Mouse (Mus musculus) cerebral cortex, adult 2 months (tissue): ENCODE measurements around the gene Fkbp5.

Experiments
- WGBS: fragments of 180-500 bp; shearing (Covaris S2); methylation state at CpG from one replicate; pipeline ENCODE4 v1.1.7; 2018; 5-methylcytosine and 5-hydroxymethylcytosine counted together

Fkbp5 gene

DNA sequence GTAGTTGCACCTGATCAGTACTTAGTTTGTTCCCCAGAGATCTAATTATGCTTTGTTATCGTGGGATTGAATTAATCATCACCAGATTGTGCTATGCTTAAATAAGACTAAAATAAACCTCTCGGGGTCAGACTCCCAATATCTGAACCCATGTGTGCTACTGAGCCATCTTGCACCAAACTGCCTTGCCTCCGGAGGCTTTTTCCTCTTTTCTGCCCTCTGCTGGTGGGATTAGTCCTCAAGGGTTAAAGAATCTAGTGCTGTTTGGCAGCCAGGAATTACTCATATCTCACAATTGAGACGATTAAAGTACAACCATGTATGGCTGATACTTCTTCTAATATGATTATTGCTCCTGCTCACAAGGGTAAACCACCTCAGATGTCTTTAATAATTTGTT lies 62.2 kb downstream of the Fkbp5 start:
- WGBS: 50% methylated on average over 4 of the region's 4 CpGs

DNA sequence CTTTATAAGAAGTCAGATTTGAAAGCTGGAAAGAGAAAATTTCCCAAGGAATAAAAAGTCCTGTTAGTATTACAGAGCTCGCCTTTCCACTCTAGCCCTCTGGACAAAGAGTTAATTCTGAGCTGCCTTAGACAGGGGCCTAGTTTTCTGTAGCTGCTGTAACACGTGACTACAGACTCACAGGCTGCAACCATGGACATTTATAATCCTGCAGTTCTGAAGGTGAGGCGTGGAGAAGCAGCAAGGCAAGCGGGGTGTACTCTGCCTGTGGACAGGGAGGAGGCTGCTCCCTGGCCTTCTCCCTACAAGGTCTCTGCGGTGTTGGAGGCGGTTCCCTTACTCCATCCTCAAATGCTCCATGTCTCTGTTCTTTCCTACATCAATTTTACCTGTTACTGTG lies 64.4 kb downstream of the Fkbp5 start:
- 79% methylated on average over 6 of the region's 6 CpGs for WGBS

DNA sequence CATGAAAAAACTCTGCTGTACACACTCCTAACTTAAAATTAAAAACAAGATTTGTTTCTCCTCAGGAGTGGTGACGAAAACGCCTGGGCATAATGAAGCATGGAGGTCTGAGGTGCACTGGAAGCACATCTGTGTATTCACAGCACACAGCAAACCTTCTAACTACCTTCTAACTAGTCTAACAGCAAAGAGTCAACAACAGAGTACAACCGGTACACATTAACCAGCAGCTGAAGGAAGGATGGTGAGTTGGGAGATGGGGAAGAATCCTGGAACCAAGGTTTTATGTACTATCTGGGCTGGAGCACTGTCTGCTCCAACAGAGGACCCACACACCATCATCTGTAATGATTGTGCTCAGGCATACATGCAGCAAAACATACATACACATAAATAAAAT lies 65.4 kb downstream of the Fkbp5 start:
- 97% methylated on average over 3 of the region's 3 CpGs for WGBS

DNA sequence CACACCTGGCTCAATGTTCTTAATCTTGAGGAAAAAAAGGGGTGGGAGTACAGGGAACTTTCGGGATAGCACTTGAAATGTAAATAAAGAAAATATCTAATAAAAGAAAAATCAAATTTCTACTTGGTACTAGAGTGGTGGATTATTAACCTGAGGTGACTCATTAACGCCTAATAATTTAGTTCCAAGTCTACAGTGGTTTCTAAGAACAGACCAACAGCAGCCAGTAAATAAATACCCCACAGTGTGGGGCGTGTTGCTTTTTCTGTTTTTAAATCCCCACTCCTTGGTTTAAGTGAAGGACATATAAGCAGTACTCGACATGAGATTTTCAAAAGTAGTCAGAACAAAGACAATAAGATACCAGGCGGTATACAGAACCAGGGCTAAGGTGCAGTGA lies 65.8 kb downstream of the Fkbp5 start:
- 95% methylated on average over 5 of the region's 5 CpGs for WGBS

DNA sequence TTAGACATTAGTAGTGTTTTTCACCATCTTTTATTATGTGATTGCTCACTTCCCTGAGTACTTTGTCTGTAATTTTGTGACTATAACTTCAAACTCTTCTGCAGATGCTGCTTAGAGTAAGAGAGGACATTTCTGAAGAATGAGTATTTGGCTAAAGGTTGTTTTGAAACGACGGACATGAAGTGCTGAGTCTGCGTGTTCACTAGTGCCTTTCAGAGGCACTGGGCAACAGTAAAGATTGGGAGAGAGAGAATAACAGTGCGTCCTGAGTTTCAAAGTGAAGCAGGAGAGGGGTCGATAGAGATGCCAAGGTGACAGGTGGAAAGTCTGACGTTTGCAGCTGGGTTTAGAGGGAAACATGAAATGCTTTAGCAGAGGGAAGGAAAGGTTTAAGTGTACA lies 69.1 kb downstream of the Fkbp5 start:
- WGBS: 86% methylated on average over 6 of the region's 6 CpGs

DNA sequence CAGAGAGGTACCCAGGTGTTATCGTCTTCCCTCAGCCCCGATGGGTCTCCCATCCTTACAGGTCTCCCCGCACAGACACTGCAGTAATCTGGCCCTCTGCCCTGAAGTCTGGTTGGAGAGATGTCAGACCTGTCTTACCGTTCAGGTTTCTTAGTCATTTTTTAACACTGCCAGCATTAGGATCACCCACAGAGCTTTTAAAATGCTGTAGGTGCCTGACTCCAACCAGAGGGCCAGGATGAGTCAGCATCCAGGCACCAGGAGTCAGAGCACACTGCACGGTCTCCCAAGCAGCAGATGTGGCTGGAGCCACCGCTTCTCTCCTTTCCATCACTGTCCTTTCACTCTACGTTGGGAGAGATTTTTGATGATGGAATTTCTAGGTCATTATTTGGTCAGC lies 69.5 kb downstream of the Fkbp5 start:
- 79% methylated on average over 7 of the region's 7 CpGs for WGBS

DNA sequence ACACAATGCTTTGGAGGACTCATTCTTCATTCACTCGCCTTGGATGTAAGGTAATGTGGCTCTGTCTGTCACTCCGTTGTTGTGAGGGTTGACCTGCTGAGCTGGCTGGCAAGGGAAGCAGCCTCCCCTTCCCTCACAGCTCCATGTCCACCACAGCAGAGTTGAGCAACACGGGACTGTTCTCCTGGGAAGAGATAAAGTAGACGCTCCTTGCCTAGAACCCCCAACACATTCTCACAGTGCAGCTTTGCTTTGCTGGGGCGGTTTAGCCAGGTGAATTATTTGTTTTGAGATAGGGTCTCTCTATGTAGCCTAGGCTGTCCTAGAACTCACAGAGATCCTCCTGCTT lies 70.5 kb downstream of the Fkbp5 start:
- 85% methylated on average over 5 of the region's 5 CpGs for WGBS

DNA sequence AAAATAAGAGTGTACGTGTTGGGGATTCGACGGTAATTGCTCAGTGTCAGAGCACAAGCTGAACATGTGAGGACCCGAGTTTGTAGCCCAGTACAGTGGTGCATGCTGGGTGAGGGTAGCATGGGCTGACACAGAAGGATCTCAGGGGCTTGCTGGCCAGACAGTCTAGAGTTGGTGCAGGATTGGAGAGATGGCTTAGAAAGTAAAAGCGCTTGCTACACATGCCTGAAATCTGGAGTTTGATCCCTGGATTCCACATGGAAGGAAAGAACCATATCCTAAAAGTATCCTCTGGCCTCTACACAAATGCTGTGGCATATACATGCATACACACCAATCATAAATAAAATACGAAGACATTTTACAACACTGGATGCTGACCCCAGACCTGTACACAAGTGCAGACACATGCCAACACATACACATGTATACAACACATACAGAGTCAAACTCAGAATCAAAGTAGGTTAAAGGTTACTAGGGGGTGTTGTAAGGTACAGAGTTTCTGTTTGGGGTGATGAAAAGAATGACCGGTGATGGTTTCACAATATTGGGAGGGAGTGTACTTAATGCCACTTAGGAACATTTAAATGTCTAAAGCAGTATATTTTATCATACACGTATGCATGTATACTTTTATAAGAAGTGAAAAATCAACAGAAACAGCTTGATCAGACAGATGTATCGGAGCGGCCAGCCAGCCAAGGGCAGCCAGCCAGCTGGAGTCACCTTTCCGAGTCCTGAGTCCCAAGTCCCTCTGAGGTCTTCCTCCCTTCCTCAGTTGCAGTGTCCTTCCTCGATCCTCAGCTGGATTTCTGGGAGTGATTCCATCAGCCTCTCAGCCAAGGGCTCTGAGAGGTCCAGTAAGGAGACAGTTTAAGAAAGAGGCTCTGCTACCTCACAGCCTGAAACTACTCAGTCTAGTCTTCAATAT lies 71.2 kb downstream of the Fkbp5 start:
- 94% methylated on average over 12 of the region's 12 CpGs for WGBS

DNA sequence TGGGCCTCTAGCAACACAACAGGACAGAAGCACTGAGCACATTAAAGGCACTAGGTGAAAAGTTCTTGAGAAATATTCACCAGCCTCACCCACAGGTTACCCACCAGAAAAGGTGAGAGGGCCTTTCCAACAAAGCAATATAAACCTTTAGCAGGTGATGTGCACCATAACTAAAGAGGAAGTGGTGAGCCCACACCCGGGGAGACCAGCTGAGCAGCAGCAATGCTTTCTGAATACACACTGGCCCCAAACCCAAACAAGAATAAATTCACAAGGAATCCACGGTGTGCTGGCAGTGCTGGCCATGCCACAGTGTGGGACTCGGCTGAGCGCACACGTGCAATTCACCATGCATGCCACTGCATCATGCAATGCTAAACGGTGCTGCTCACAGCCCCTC lies 74.7 kb downstream of the Fkbp5 start:
- 81% methylated on average over 6 of the region's 6 CpGs for WGBS

DNA sequence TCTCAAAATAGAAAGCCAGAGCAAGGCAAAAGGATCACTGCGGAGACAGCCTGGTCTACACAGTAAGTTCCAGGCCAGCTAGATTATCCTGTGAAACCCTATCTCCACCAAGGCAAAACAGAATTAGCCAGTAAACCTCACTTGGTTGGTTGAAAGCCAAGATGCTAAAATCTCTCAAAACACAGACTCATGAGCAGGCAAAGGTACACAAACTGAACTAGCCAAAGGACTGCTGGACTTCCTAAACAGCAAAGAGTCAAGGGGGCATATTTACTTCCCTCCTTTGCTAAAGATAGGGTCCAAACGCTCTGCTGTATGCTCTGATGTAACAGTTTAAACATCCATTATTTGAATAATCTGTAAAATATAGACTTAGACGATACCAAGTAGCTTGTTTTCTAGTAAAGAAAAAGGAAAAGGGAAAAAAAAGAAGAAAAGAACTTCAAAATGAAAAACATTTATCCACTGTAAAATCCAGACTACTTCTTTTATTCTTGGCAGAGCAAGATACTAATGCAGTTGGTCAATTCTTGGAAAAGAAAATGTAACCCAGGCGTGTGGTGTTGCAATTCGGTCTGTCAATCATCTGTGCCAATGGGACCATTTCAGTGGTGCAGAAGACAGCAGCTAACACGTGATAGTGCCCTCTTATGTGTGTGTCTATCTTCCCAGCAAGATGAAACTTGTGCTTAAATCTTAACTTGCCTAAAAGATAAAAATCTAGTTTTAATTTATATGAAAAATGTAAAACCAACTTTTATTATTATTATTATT lies 78.8 kb downstream of the Fkbp5 start:
- 83% methylated on average over 6 of the region's 6 CpGs for WGBS

DNA sequence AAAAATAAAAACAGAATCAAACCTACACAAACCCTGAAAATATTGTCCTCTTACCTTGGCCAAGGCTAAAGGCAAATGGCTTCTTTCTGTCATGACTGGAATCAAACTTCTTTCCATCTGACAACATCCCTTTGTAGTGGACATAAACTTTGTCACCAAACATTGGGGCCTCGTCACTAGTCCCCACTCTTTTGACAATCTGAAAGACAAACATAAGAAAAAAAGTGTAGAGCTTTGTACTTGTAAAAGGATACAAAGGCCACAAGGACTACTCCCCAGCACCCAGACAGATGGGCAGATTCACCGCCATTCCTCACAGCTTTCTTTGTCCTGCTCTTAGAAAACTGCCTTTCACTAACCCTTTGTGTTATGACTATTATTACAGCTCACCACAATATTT lies 79.4 kb downstream of the Fkbp5 start:
- WGBS: 88% methylated on average over 2 of the region's 2 CpGs

DNA sequence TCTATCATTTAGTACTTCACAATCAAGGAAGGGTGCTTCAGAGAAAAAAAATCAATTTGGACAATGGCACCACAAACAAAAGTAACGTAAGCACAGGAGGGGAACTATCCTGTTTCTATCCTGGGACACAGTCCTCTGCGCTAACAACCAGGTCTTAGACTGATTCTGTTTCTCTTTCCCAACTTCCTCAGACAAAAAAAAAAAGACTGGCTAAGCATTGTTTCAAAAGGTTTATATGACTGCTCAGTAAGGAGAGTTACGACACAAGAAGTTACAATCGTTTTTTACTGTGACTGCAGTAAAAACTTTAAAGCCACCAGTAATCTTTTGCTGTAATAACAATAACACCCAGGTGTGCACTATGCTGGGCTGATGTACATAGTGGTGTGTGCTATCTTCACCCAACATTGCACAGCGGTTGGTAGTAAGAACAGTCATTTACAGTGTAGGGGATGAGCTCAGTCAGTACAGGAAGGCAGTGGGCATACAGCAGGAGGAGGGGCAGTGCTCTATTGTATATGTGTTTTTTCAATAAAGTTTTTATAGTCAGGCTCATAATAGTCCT lies 82.3 kb downstream of the Fkbp5 start:
- 77% methylated on average over 5 of the region's 5 CpGs for WGBS

DNA sequence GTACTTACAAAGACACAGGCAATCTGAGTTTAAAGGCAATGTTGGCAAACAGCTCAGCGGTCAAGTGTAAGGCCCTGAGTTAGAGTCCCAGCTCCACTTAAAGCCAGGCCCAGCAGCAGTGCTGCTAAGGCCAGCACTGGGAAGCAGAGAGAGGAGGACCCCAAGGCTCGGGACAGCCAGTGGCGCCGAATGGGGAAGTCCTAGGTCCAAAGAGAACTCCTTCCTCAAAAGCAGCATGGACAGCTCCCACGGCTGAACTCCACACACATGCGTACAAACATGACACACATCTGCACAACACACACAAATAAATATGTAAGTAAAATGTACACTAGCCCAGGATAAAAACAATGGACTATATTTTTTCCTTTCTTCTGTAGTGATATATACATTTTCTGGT lies 84.3 kb downstream of the Fkbp5 start:
- WGBS: 93% methylated on average over 6 of the region's 6 CpGs

DNA sequence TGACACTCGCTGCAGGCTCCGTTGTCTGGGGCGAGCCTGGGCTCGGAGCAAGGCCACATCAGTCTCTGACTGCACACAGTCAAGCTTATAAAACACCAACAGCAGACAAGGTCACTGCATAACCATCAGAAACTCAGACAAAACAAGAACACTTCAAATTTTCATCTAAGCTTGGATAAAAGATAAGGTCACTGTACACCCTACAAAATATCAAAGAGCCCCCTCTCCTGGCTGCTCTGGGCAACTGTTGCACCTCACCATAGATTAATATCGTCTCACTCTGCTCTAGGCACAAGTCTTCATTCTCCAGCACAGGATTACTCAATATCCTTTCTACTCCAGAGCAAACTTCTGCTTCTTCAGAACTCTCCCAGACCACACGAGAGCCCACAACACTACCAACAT lies 85.4 kb downstream of the Fkbp5 start:
- 95% methylated on average over 6 of the region's 6 CpGs for WGBS

DNA sequence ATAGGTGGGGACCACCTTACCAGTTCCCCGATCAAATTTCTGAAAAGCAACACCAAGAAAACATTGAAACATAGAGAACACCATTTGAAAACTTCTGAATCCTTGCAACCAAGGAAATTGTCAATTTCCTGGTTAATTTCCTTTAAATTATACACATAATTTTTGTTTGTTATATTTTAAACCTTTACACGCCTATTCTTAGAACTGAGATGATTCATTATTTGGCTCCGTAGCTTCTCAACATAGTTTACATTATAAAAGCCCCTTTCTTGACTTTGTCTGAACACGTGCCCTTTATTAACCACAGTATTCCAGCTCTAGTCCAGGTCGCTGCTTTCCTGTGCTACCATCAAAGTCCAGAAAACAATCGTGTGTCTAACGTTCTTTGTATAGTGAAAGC lies 86.3 kb downstream of the Fkbp5 start:
- WGBS: 69% methylated on average over 7 of the region's 7 CpGs

DNA sequence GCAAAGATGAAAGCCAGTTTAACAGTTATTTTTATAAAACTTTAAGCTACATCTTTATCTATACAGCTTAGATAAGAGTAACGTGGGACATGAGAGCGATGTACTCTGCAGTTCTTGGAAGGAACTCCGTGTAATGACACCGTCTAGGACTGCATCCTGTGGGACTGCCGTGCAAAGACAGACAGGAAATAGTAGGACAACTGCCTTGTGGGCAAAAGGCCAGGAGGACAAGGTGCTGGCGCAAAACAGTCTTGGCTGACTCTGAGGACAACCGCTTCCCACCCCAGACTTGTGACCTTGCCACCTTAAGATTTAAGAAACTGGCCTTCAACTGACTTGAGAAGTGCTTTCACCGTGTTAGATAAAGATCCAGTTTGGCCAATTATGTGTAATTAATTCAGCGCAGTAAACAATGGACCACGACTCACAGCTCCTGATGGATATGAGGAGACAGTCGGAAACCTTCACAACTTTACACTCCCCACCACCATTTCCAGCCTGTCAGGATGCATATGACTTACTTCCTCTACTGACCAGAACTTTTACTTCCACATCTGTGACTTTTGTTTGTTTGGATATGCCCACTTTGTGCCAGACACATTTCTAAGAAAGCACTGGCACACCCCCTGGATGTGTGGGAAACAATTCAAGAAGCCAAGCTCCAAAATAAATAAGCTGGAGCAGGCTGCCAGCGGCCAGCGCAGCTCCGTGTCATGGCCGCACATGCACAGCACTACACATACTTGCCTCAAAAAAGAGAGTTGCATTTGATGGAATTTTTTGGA lies 88.7 kb downstream of the Fkbp5 start:
- 67% methylated on average over 15 of the region's 15 CpGs for WGBS

DNA sequence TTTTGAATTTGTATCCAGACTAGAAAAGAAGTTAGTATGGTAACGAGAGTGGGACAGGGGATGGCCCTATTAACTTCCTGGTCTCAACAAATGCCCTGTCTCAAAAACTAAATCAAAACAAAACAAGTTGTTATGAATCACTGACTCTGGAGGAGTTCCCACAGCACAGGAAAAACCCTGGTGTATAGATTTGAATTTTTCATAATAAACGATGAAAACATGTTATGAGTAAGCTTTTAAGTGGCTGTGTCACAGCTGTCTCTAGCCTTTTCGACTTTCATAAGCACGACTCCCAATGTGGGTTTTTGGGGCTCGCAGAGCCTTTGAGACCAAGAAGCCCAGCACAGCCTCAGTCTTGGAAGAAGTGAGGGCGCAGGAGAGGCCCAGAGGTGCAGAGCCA lies 89.7 kb downstream of the Fkbp5 start:
- 85% methylated on average over 6 of the region's 6 CpGs for WGBS

DNA sequence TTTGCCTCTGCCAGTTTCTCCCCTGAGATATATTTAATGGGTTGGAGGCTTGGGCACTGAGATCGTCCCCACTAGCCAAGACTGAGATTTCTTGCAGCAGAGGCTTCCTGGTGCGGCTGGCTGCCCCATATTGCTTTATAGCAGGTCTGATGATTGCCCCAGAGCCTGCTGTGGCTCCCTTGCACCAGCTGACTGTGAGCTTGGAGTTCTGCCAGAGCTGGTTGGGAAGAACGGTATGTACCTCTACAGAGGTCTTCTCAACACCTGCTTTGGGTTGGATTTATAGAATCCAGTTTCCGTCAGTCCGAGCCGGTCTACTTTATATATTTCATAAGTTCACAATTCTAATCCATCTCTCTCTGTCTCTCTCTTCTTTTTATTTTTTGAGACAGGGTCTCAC lies 93.0 kb downstream of the Fkbp5 start:
- WGBS: 81% methylated on average over 6 of the region's 6 CpGs

DNA sequence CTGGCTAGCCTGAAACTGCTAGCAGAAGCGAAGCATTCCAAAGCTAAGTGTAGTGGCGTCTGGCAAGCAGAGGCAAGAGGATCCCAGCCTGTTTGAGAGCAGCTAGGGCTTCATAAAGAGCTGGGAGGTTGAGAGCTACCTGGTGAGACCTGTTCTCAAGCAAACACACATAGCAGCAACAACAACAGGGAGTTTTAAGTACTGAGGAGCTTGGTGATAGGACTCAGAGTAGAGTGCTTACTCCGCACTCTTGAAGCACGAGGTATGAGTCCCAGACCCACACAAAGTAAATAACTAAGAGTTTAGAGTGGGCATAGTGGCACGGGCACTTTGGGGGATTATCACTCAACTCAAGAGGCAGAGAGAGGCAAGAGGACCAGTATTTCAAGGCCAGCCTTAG lies 96.3 kb downstream of the Fkbp5 start:
- WGBS: 91% methylated on average over 5 of the region's 5 CpGs

DNA sequence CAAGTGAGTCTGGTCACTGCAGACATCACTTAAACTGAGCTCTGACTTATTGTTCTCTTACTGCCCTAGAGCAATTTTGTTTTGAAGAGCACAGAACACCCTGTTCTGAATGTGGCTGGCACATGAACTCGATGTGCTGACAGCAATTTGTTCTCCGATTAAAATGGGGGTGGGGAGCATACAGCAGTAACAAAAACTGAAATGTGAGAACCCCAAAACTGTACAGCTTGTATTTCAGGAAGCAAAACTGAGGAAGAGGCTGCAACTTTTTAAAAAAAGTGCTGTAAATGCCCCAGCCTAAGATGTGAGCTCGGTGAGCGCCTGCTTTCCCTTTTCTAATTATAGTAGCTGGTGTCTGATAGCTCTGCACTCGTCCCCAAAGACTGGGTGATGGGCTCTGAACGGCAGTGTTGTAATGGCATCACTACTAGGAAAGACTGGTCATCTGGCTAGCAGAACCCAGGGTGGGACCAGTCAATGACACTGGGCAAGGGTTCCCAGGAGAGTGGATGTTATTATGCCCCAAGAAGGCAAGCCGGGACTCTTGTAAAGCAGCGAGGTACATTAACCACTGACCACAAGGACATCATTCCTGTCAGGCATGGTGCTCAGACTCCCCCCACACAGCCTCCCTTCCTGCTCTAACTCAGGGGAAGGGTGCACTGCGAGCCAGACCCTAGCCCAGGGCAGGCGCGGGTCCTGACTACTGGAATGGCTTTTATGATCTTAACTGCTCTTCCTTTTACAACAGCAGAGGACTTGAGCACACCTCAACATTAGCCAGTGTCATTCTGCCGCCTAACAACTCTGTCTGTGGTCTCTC lies 96.9 kb downstream of the Fkbp5 start:
- WGBS: 57% methylated on average over 12 of the region's 12 CpGs

DNA sequence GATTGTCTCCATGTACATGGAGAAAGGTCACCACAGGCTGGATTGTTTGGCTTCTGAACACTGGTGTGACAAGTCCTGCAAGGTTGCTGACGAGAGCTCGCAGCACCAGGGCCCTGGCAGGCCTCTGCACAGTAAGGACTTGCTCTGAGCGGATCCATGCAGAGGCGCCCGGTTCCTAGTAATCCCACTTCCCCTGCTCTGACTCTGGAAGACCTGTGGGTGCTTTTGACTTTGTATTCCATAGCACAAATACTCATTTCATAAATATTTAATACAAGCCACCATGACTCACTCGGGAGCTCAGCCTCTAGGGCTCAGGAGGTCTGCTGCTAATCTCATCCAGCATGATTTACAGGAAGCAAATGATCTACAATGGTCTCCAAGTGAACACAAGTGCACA lies 97.7 kb downstream of the Fkbp5 start:
- 83% methylated on average over 6 of the region's 6 CpGs for WGBS
